Mouse (Mus musculus): ENCODE data around the gene L3mbtl3.

DNA sequence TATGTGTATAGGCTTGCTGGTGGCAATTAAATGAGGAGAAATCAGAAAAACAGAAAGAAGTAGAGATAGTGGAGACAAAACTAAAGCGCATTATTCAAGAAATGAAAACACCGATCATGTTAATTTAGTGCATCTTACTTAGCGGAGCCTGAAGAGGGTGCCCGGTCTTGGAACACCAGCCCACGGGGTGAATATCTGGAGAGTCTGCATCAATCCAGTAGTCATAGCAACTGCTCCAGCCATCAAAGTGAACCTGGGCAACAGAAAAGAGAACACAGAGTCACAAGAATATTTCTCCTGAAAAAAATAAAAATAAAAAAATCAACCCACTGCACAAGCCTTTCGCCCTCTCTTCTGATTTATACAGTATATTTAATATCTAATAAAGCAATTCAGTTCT, 72.3 kb downstream of the L3mbtl3 start:
- TF ChIP-seq POLR2A (IDR thresholded peaks at IDR 0.05; ENCODE audit: low read depth, low read length): no peak
- no peak for TF ChIP-seq CTCF (IDR thresholded peaks at IDR 0.05; ENCODE audit: extremely low read depth, insufficient read length, insufficient replicate concordance, low read depth, low read length)
